Mouse (Mus musculus) small intestine, adult 2 months (tissue): ENCODE results near the gene Alcam.

Experiments
- CTCF ChIP-seq: fragments of 200-500 bp; IDR thresholded peaks from 2 replicates; pipeline ENCODE4 v1.5.1; 2012; ENCODE audit warnings: low read depth, mild to moderate bottlenecking, control low read depth, inconsistent platforms, low read length, moderate library complexity, mixed read lengths; ENCODE audit not compliant: insufficient replicate concordance, insufficient read length; ENCODE audit errors: extremely low read depth
- POLR2A ChIP-seq: fragments of 200-500 bp; IDR thresholded peaks from 2 replicates; pipeline ENCODE4 v1.6.1; 2012; ENCODE audit warnings: low read depth, mild to moderate bottlenecking, control low read depth, inconsistent platforms, low read length, moderate library complexity

DNA sequence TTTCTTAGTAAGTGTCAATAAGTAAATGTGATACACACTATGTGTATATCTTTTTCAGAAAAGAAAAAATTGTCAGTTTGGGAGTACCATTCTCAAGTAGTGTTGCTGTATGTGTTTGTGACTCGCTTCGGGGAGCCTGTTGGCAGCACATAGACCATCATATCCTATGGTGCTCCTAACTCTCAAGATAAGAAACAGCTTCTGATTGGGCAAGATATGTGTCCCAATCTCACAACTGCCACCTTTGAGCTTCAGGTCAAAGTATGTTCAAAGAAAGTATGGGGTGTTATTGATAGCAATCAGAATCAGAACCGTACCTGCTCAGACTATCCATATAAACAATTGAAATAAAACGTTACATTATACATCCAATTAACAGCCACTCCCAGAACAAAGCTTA is 202.9 kb downstream of the Alcam start:
- TF ChIP-seq POLR2A (no peak), CTCF (no peak)
